Mouse (Mus musculus) hindbrain, embryonic 15.5 days (tissue): Measurements from ENCODE around the gene Ofcc1. TPM values are rescaled to one million over a fixed set of nuclear protein-coding genes. Genes with fewer than 3 reads are reported as not detected.

Source experiments
- ATAC-seq: fragments of 200-750 bp; cut with Nextera tagmentation; 2 replicates; pipeline ENCODE4 v1.8.0; 2017; ENCODE audit warnings: low read depth, moderate number of reproducible peaks, moderate TSS enrichment; ENCODE audit not compliant: low FRiP score
- H3K27ac ChIP-seq: fragments of 300-500 bp; sonication (generic); replicated peaks from 2 replicates; pipeline ENCODE4 v1.5.1; 2015; ENCODE audit warnings: mild to moderate bottlenecking, inconsistent platforms
- H3K27me3 ChIP-seq: fragments of 300-500 bp; sonication (generic); 2 replicates; pipeline ENCODE4 v1.6.1; 2015; ENCODE audit warnings: control low read depth, inconsistent platforms
- H3K36me3 ChIP-seq: fragments of 300-500 bp; sonication (generic); 2 replicates; pipeline ENCODE4 v1.6.1; 2015; ENCODE audit warnings: control low read depth, inconsistent platforms
- H3K4me1 ChIP-seq: fragments of 300-500 bp; sonication (generic); replicated peaks from 2 replicates; pipeline ENCODE4 v1.6.1; 2015; ENCODE audit warnings: control low read depth, inconsistent platforms
- H3K4me2 ChIP-seq: fragments of 300-500 bp; sonication (generic); 2 replicates; pipeline ENCODE4 v1.6.1; 2015; ENCODE audit warnings: moderate library complexity, mild to moderate bottlenecking, inconsistent platforms
- H3K4me3 ChIP-seq: fragments of 300-500 bp; sonication (generic); 2 replicates; pipeline ENCODE4 v1.5.1; 2015; ENCODE audit warnings: mild to moderate bottlenecking, inconsistent platforms
- H3K9ac ChIP-seq: fragments of 300-500 bp; sonication (generic); 2 replicates; pipeline ENCODE4 v1.6.1; 2015; ENCODE audit warnings: inconsistent platforms
- H3K9me3 ChIP-seq: fragments of 300-500 bp; sonication (generic); 2 replicates; pipeline ENCODE4 v1.6.1; 2016; ENCODE audit warnings: control low read depth, inconsistent platforms
- WGBS: fragments of 180-500 bp; shearing (Covaris S2); methylation state at CpG from one replicate; pipeline ENCODE4 v1.1.7; 2015; 5-methylcytosine and 5-hydroxymethylcytosine counted together
- polyA plus RNA-seq: library from polyadenylated mRNA; unstranded; fragments of >200 nt; fragmentation: Nextera tagmentation; extraction: Ambion mirVana; gene quantifications from 2 replicates; pipeline ENCODE4 v1.2.1, GENCODE M21; 2015

Gene Ofcc1
- polyA plus RNA-seq, 1 experiment from 2014 or later, result 0.10 TPM

DNA sequence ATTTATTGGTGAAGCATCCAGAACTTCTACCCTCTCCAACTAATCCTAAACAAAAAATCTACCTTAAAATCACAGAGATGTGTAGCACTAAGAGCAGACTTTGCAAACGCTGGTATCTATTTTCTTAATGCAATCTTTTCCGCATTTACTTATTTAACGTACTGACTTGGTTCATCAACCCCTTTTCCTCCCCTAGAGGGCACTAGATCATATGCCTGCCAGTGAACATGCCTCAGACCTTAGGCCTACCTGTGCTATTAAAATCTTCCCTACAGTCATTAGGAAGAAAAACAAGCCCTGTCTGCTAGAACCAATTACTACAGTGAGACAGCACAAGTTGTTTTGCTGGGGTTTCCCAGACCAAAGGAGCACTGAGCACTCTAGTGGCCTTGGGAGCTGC, 404.0 kb downstream of the Ofcc1 start:
- ATAC-seq, result no peak
- Histone ChIP-seq H3K27me3 (no peaks in the 10 kb centered on the region), H3K36me3 (no peaks in the 10 kb centered on the region), H3K4me1 (no peaks in the 10 kb centered on the region), H3K4me2 (no peak overlapping the region), H3K27ac (no peak overlapping the region), H3K4me3 (no peak overlapping the region), H3K9me3 (no peaks in the 10 kb centered on the region), H3K9ac (no peak overlapping the region)
- WGBS, result 69% methylated on average over 3 of the region's 3 CpGs

DNA sequence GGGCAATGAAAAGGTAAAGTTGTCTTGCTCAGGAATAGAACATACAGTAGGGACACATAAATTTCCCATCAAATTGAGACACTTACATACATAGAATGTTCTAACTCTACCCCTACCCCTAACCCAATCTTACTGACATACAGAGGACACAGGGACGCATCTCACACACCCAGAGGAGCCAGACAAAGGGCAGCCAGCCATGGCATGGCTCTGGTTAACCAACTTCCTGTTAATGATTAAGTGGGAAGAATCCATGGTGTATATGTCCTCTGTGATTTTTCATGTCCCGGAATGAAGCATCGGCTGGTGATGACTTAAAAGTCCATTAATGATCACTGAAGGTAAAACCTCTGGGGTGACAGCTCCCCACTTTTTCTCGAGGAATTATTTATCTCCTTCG, 405.2 kb downstream of the Ofcc1 start:
- WGBS, result 61% methylated on average over 5 of the region's 5 CpGs
- no peak overlapping the region for H3K4me2 ChIP-seq
- H3K4me3 ChIP-seq, result no peak overlapping the region
- no peaks in the 10 kb centered on the region for H3K27me3 ChIP-seq
- ATAC-seq, result no peak
- no peaks in the 10 kb centered on the region for H3K4me1 ChIP-seq
- H3K9ac ChIP-seq, result no peak overlapping the region
- H3K27ac ChIP-seq, result no peak overlapping the region
- H3K36me3 ChIP-seq, result no peaks in the 10 kb centered on the region
- H3K9me3 ChIP-seq, result no peaks in the 10 kb centered on the region
